Mouse (Mus musculus): ENCODE measurements around the gene Zfp948.
"Not testable (repeated sequence)": the region's sequence is repeated elsewhere in the genome, so short reads cannot be mapped to it uniquely, and the experiment has no call there.

Gene Zfp948

DNA sequence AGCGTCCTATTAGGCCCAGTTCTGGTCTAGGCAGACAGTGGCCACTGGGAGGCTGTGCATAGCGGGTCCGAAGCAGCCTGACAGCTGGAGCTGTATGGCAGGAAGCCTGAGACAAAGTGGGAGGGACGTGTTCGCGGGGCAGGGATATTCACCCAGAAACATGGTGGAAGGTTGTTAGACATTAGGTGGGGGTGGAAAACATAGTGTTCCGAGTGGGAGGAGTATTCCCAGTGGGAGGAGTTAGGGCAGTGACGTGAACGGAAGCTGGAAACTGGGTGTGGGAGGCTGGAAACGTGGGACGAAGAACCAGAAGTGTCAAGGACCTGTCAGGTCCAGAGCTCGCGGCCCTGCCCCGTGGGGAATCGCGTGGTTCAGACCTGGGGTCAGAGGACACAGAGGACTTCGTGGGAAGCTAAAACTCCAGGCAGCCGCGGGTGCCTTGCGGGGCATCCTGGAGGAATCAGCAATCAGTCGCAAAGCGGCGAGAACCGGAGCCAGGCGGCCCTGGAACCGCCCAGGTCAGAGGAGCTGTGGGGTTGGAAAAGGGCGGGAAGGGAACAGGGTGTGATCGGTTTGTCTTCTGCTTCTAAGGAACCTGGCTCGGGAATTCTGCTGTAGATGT, at the start of gene Zfp948:
Gene Zfp948 (plus strand): TSS at position 281 of the 622 bp plus-strand sequence.
- peak; percentile 88 for DNase-seq

DNA sequence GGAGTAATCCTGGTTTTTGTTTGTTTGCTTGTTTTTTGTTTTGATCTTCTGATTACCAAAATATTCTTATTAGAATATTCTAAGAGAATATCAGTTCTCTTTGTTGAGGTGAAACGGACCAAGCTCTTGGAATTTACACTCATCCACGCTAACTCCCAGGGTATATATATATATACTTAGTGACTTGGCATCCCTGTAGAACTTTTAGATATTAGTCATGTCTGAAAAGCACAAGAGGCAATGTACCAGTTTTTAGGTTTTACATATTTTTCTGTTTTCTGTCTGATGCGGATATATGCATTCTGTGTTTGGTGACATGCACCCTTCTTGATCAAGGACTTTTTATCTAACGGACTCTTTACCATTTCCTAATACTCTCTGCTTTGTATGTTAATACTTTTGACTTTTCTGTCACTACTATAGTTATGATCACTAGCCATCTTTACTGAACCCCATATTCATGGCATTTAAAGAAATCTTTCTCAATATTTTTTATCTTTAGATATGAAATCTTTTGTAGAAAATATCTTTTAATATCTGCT, 49.6 kb upstream of the Zfp948 start:
- no peak for DNase-seq

DNA sequence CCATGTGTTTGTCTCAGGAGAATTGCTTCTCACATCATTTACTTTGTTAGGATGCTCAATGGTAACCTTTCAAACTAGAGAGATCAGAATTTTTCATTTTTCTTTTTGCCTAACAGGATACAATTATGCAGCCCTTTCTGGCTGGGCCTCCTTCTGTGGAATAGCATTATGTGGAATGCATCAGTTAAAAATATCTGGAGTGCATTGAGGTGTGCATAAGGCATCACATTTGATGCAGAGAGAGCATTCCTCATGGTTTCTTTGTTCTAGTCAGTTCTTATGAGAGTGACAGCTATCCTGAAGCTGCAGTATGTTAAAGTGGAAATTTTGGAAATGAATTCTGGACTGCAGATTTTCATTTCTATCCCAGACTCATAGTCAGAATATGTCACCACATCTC, 40.5 kb upstream of the Zfp948 start:
- DNase-seq, result no peak

DNA sequence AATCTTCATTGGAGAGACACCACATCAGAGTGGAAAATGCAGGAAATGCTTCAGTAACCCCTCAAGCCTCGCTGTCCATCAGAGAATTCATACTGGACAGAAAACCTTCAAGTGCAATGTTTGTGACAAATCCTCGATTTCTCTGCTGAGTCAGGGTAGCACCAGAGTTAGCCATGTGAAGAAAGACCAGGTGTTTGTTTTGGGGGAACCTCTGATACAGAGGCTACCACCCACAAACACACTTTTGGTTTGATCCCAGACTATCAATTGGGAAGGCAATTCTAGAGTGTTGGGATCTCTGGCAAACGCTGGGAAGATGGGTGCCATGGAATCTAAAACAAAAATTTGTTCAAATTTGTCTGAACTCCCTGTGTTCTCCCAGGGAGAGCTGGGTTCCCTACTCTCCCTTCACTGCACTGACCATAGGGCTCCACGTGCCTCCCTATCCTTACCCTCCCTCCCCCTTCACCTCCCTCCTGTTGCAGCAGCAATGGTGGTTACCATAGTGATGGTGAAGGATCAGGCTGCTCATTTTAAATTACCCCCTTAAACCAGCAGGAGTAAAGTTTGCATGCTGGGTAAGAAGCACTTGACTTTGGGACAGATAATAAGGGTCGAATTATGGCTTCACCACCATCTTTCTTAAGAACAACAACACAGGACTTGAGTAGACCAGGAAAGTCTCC, 36.0 kb upstream of the Zfp948 start:
- DNase-seq, result no peak

DNA sequence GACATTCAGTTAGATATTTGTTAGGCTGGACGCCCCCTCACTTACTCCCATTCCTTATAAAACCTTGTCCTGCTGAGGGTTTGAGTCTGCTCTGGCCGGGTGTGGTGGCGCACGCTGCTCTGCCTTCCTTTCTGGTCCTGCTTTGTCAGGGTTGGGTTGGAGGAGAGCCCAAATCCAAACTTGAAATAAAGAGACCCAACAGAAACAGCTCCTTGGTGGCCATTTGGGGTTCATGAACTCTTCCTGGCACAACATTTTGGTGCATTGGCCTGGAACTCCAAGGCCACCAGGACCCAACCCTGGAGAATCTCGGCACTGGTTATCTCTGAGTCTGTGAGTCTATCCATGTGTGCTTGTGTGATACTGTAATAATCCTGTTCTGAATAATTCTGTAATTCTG, 35.2 kb upstream of the Zfp948 start:
- no peak for DNase-seq

DNA sequence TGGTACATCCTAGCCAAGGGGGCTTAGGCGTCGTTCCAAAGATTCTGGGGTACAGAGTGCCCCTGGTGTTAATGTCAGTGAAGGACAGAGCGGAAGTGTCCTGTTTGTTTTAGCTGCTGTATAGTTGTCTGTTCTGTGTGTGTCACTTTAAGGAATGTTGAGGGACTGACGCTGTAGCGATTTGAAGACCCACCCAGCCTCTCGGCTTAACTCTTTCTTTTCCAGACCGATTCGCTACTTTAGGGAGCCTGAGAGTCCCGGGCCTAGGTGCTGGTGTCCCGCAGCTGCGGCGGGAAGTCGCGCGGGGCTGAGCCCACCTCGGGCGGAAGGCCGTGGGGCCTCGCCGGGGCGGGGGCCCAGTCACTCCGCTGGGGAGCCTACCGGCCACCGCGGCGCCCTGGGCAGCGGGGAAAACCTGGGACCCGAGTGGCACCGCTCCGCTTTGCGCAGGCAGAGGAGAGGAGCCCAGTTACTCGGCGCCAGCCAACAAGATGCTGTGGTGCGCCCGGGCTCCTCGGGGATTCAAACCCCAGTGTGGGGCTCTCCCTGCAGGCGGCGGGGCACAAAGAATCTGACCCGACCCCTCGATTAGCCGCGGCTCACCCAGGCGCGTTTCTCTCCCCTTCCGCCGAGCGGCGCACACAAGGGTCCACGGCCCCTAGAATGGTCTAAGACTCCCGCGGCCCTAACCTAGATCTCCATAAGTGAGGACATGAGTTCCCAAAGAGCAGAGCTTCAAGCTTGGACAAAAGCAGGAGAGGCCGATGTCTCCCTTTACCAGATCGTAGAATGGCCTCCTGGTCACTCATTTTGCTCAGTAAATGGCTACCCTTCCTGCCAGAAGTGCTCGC, 34.5 kb upstream of the Zfp948 start:
- peak; percentile 74 for DNase-seq

DNA sequence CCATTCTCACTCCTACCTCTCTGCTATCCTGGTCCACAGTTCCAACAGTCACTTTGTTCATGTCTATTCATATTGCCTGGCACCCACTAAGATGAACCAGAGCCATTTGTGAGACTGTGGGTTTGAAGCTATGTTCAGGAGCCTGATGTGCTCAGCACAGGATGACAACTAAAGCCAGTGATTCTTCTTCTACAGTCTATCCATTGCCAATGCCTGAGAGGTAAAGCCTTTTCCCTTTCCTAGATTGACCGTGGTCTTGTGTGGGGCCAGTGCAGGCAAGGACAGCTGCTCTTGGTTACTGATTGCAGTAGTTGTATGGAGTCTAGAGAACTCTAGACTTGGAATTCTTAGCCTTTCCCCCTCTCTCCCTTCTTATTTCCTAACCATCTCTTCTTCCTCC, 32.8 kb upstream of the Zfp948 start:
- no peak for DNase-seq

DNA sequence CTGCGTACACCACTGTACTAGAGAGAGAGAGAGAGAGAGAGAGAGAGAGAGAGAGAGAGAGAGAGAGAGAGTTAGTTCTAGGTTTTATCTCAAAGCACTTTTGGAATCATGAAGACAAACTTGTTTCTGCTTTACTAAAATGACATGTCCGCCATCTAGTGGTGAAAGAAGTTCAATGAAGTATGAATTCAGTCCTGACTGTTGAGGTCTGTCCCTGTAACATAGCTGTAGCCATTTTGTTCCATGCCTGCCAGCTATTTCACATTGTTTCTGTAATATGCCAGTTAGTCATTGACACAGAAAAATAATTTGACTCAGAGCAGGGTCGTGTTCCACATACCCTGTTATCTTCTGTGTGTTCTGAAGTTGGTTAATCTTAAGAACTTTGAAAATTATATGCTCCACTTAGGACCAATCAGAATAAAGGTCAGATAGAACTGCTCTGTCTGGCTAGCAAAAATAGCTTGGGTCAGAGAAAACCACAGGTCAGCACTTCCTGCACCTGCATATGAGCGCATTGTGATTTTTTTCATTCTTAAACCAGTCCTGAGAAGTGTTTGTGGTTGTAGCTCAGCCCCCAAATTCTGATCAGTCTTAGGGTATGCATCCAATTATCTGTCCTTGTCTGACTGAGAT, 32.2 kb upstream of the Zfp948 start:
- DNase-seq, result peak; percentile 48

DNA sequence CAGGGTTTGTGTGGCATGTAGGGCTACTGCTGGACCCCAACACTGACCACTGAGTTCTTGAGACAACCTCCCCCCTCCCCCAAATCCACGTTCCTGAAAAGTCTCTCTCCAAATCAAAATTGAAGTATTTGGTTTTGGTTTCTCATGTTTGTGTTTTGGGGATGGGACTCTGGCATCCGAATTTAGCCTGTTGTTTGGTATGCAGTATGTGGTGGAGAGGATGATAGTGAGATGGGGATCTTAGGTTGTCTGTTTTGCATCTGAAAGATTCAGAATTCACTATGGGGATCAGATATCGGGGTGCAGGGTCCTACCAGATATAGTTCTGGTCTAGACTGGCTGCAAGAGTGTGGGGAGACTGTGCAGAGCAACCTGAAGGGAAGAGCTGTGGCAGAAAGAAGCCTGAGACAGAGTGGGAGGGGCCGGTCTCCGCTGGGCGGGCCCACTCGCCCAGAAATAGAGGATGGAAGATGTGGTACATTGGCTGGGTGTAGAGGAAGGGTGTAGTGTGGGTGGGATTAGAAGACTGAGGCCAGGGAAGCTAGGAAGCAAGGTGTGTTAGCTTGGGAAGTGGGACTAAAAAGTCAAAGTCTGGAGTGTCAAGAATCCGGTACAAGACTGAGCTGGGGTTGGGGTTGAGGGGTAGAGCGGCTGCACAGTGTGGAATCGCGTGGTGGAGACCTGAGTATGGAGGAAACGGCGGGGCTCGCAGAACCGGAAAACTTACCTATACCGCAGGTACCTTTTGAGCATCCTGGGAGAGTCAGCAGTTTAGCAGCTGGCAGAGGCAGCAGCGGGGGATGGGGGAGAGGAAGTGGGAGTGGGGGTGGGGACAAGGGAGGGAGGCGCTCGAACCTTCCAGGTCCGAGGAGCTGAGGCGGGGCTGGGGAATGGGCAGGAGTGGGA, 31.5 kb upstream of the Zfp948 start, which contains the start of gene Zfp52:
Gene Zfp52 (plus strand): TSS at position 444 of the 906 bp plus-strand sequence.
- DNase-seq, result peak; percentile 62

DNA sequence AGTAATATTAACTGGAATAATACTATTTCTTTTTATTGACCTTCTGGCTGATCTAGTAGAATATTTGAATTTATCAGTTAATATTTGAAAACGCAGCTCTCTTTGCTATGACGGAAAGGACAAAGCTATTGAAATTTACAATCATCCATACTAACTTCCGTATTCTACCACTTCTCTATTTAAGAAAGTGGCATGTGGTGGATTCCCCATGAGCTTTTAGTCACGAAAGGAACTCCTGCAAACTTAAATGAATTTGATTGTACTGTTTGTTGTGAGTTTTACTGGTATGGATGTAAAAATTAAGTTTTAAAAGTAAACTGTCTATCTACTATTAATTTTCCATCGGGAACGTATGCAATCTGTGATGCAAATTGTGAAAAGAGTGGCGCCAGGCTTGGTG, 30.7 kb upstream of the Zfp948 start:
- no peak for DNase-seq

DNA sequence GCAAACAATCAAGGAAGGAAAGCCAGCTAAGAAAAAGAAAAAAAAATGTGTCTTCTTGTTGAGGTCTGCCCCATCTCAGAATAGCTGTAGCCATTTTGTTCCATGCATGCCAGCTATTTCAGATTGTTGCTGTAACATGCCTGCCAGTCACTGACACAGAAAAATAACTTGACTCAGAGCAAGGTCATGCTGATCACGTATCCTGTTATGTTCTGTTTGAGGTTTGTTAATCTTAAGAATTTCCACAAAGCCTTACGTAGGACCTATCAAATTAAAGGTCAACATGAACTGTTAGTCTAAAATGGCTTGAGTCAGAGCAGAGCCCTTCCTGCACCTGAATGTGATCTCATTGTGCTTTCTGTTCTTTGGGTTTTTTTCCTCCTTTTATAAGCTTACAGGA, 30.1 kb upstream of the Zfp948 start:
- no peak for DNase-seq

DNA sequence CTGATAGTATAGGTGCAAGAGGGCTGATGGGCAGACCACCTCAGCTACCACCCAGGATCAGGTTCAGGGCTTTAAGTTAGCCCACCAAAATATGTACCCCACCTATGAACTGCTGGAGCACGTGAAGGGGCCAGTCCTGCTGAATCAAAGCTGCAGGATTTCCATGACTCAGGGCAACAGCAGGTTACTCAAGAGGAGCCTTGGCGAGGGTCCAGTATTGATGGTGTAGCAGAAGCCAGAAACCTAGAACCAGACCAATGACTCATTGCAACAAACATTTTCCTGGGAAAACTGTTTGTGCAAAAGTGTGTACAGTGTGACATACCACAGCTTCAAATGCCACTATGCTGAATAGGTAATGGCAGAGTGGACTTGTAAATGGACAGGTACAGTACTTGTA, 9.0 kb upstream of the Zfp948 start:
- DNase-seq, result no peak

DNA sequence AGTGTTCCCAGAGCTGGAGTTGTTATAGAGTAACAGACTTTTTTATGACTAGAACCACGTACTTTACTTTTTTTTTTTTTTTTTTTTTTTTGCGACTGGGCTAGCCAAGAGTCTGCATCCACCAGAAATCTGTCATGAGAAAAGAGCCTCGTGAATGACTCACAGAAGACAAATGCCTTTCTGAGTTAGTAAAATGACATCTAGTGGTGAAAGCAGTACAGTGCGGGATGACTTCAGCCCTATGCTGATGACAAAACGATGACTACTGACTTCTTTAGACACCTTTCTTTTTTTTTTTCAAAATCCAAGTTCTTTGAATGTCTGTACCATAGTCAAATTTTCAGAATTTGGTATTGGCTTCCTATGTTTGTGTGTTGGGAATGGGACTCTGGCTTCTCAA, 588 bp upstream of the Zfp948 start:
- DNase-seq, result peak; percentile 52

DNA sequence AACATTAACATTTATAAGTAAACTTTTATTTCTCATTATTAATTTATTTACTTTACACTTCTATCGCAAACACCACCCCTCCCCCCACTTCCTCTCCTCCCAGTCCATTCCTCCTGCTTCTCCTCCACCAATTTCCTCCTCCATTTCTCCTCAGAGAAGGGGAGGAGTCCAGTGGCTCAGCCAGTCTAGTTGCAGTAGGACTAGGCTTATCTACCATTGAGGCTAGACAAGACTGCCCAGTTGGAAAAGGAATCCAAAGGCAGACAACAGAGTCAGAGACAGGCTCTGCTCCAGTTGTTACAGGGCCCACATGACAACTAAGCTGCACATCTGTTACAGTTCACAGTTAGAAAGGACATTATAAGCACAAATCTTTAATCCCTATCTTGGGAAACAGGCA, 888 bp downstream of the Zfp948 start:
- peak; percentile 5 for DNase-seq

DNA sequence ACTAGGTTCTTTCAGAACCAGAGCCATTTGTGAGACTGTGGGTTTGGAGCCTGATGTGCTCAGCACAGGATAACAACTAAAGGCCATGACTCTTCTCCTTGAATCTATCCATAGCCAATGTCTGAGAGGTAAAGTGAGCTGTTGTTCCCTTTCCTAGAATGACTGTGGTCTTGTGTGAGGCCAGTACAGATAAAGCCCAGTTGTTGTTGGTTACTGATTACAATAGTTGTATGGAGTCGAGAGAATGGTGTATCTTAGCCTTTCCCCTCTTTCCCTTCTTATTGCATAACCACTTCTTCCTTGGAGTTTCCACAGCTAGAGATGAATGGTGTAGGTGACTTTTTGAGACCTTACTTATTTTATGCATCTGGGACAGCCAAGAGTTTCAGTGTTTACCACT, 12.3 kb downstream of the Zfp948 start:
- no peak for DNase-seq

DNA sequence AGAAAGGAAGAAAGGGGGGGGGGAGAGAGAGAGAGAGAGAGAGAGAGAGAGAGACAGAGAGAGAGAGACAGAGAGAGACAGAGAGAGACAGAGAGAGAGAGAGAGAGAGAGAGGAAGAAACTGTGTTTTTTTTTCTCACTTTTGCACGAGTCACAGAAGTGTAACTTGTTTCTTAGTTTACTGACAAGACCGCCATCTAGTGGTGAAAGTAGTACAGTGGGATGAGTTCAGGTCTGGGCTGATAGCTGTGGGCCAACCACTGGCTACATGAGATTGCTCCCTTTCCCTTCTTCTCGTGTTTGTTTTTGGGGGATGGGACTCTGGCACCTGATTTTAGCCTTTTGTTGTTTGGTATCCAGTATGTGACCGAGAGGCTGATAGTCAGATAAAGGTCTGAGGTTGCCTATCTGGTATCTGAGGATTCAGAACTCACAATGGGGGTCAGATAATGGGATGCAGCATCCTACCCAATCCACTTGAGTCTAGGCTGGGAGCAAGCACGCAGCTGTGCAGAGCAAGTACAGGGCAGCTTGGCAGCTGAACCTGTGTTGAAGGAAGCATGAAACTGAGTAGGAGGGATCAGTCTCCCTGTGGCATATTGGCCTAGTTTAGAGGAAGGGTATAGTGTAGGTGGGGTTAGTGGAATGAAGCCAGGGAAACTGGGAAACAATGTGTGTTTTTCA, 12.8 kb downstream of the Zfp948 start:
- DNase-seq, result peak; percentile 66

DNA sequence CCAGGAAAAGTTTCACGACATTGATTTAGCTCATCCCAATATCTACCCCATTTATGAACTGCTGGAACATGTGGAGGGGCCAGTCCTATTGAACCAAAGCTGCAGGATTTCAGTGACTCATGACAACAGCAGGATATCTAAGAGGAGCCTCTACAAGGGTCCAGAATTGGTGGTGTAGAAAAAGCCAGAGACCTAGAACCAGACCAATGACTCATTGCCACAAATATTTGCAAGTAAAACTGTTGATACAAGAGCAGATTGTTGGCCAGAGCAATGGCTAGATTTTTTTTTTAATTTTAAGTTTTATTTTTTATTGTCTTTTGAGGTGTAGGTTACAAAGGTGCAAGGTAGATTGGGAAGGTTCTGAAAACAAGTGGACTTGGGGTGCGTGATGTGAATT, 18.7 kb downstream of the Zfp948 start:
- DNase-seq, result no peak

DNA sequence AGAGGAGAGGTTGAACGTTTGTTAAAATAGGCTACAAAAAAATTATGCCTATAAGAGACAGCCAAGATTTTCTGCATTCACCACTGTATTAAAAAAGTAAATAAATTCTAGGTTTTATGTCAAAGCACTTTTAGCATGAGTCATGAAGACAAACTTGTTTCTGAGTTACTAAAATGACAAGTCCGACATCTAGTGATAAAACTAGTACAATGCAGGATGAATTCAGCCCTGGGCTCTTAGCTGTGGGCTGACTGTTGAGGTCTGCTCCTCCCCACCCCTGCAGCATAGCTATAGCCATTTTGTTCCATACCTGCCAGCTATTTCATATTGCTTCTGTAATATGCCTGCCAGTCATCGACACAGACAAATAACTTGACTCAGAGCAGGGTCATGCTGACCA, 49.5 kb downstream of the Zfp948 start:
- DNase-seq, result no peak

DNA sequence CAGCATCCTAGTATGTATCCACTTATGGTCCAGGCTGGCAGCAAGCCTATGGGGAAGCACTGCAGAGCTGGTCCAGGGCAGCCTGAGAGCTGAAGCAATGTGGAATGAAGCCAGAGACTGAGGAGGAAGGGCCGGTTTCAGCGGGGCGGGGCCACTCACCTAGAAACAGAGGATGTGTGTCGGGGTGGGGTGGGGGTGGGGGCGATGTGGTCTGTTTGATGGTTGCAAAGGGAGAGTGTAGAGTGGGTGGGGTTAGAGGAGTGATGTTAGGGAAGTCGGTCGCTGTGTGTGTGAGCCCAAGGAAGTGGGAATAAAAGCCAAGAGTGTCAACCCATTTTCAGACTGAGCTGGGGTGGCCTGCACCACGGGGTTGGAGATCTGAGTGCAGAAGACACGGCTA, 50.5 kb downstream of the Zfp948 start:
- no peak for DNase-seq

DNA sequence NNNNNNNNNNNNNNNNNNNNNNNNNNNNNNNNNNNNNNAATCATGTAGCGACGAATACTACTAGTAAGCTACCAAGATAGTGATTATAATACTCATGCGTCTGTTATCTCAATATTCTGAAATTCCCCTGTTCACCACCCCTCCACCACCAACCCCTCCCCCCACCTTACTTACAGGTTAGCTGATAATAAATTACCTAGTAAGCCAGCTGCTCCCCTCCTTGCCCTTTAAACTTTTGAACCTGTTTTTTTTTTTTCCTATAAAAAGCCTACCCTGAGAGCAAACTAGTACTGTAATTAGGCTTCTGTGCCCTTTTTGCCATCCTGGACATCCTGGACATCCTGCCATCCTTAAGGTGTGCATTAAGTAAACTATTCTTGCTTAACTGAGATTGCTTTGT, 56.8 kb downstream of the Zfp948 start:
- DNase-seq, result no peak

DNA sequence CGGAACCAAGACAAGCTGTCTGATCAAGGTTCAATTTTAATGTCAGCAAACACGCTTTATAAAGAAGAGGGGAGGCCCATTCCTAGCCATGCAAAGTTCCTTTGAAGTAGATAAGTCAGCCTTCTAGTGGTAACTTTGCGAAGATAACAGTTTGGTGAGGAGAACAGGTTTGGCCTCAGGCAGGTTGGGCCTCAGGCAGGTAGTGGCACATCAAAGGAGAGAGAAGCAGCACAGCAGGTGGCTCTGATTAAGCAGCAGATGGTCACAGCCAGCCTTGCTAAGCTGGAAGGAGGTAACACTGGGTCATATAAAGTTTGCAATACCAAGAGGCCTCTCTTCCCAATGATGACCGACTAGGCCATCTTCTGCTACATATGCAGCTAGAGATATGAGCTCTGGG, 69.0 kb downstream of the Zfp948 start:
- not testable (repeated sequence) for DNase-seq

Data from lung, postnatal 14 days (tissue).